Mouse (Mus musculus) bone marrow macrophage, adult 2 months (primary cell): ENCODE results near the gene Ampd2. TPM values are rescaled to one million over a fixed set of nuclear protein-coding genes. Genes with fewer than 3 reads are reported as not detected.

Experiments
- H3K27ac ChIP-seq: 2 replicates; pipeline ENCODE4 v1.5.1; 2012; ENCODE audit warnings: low read depth, low read length; ENCODE audit not compliant: insufficient read depth
- H3K4me1 ChIP-seq: 2 replicates; pipeline ENCODE4 v1.6.1; 2012; ENCODE audit warnings: low read length; ENCODE audit not compliant: control insufficient read depth, insufficient read depth
- H3K4me3 ChIP-seq: 2 replicates; pipeline ENCODE4 v1.5.1; 2012; ENCODE audit warnings: mild to moderate bottlenecking, low read length, moderate library complexity; ENCODE audit not compliant: insufficient read depth
- CTCF ChIP-seq: IDR thresholded peaks from 2 replicates; pipeline ENCODE4 v1.5.1; 2012; ENCODE audit warnings: low read depth, mild to moderate bottlenecking, low read length, moderate library complexity
- POLR2A ChIP-seq: IDR thresholded peaks from 2 replicates; pipeline ENCODE4 v1.6.1; 2012; ENCODE audit warnings: mild to moderate bottlenecking, low read depth, low read length, borderline replicate concordance
- polyA plus RNA-seq: library from polyadenylated mRNA; stranded (reverse); fragments of >200 nt; gene quantifications from 2 replicates; pipeline ENCODE4 v1.2.4, GENCODE M21; 2012; ENCODE audit not compliant: missing spikeins, insufficient read depth, insufficient read length

Gene Ampd2
- polyA plus RNA-seq, 1 experiment, result 22.4 TPM

DNA sequence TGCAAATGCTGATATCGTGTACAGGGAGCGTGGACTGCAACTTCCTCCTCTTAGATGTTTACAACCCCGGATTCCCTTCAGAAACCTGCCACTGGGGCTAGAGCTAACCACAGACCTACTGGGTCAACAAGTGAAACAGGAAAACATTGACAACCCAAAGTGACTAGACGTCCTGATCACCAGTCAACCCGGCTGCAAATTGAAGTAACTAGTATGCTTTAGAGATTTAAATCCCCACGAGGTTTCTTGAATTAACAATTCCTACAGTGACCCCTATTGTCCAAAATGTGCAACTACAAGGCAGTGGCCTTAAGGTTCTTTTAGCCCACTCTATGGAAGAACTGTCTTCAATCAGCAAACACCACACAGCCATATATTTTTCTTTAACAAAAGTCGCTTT is 25.0 kb downstream of the Ampd2 start:
- Histone ChIP-seq H3K4me3 (peak overlapping the region; percentile 35), H3K4me1 (peaks cover 3% of the 10 kb centered on the region; the same call in 1 of the 2 replicates), H3K27ac (peak overlapping the region; percentile 64)
- TF ChIP-seq CTCF, result no peak
- TF ChIP-seq POLR2A, result no peak

- peaks cover 28% of the 10 kb centered on the region for H3K4me1 ChIP-seq
- peak overlapping the region; percentile 13; the same call in 1 of the 2 replicates for H3K27ac ChIP-seq
- TF ChIP-seq CTCF (no peak), POLR2A (no peak)
- no peak overlapping the region for H3K4me3 ChIP-seq
Observed at GRCm38 (mm10) chr3:108050493-108050892, 36.0 kb downstream of the Ampd2 start.

- no peak overlapping the region for H3K27ac ChIP-seq
- peaks cover 38% of the 10 kb centered on the region for H3K4me1 ChIP-seq
- no peak overlapping the region for H3K4me3 ChIP-seq
- TF ChIP-seq POLR2A, result no peak
- TF ChIP-seq CTCF, result no peak
Observed at GRCm38 (mm10) chr3:108048306-108048705, 38.1 kb downstream of the Ampd2 start.

DNA sequence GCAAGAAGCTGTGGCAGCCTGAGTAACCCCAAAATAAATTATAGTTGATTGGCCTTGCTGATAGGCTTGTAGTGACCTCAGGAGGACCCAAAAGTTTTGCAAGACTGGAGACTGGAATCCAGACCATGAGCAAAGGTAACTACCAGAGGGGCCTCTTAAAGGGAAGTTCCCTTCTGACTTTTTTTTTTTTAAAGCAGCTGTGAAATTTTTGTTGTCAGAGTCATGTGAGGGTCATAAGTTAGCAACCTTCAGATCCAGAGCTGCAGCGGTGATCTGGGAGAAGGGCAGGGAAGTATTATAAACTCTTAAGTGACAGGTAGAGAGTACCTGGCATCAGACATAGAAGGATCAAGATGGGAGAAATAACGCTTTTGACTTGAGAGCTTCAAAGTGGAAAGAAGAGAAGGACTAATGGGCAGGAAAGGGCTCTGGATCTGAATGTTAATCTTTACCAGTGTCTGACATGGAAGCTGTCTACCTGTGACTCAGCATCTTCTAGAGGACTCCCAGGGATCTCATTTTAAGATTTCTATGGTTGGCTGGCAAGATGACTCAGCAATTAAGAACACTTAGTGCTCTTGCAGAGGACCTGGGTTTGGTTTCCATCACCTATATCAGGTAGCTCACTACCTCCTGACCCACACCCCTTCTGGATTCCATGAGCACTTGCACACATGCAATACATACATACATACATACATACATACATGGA is 39.4 kb downstream of the Ampd2 start:
- peak overlapping the region; percentile 88 for H3K27ac ChIP-seq
- H3K4me1 ChIP-seq, result peaks cover 38% of the 10 kb centered on the region
- no peak overlapping the region for H3K4me3 ChIP-seq
- TF ChIP-seq POLR2A (no peak), CTCF (no peak)

GRCm38 (mm10) chr3:108044394-108045140 is 41.9 kb downstream of the Ampd2 start, which contains the start of gene Gstm4:
Gene Gstm4, minus strand, starts transcription at chr3:108044894.
- peak within 1 kb of the TSS; percentile 75 for H3K27ac ChIP-seq
- TF ChIP-seq CTCF (no peak), POLR2A (no peak)
- peaks cover 35% of the 10 kb centered on the region for H3K4me1 ChIP-seq
- H3K4me3 ChIP-seq, result peak within 1 kb of the TSS; percentile 63

DNA sequence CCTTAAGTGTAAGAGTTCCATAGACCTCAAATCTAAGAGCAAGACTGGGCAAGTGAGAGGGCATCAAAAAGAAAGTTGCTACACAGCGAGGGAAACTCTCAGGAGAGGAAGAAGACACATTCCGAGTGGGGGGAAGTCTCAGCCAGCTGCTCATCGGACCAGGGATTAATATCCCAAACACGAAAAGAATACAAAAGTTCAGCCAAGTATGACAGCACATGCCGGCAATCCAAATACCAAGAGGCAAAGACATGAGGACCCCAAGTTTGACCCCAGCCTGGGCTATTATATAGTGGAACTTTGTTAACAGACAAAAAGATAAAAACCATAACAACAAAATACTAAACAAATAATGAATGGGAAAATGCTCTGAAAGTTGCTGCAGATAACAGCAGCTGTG is 53.3 kb downstream of the Ampd2 start:
- H3K27ac ChIP-seq, result no peak overlapping the region
- H3K4me3 ChIP-seq, result no peak overlapping the region
- no peak for TF ChIP-seq CTCF
- no peak for TF ChIP-seq POLR2A

GRCm38 (mm10) chr3:108032113-108032512 is 54.3 kb downstream of the Ampd2 start:
- TF ChIP-seq CTCF, result no peak
- no peak for TF ChIP-seq POLR2A
- Histone ChIP-seq H3K4me1 (no peaks in the 10 kb centered on the region), H3K27ac (no peak overlapping the region), H3K4me3 (no peak overlapping the region)

More for the DNA sequence above, 53.3 kb downstream of the Ampd2 start:
- no peaks in the 10 kb centered on the region for H3K4me1 ChIP-seq

DNA sequence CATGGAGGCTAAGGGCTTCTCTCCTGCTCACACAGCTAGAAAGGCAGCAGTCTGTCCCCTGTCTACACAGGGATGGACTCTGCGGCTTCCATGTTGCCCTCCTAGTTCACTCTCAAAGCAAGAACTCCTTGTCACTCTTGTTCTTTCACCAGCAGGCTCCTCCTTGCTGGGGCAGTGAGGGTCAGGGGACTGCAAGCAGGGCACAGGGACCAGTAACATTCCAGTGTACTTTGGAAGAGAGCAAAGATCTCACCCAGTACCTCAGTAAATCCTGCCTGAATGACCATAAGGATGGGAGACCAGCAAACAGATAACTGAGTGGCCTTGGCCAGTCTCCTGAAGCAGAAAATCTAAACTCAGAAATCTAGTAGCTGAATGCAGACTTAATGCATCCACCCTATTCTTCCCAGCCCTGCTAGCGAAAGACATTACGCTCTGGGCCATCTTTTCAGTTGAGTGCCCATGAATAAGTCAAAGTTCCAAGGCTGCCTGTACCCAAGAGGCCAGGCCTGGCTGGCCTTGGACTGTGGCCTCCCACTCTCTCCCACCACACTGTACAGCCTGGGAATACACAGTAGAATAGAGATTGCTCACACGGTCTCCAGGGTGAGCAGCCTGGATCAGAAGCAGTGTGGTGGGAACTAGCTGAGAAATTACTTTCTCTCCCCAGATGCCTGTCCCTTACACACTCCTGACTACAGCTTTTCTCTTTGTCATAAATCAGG is 57.6 kb downstream of the Ampd2 start:
- Histone ChIP-seq H3K4me1 (no peaks in the 10 kb centered on the region), H3K4me3 (no peak overlapping the region), H3K27ac (no peak overlapping the region)
- TF ChIP-seq CTCF, result no peak

DNA sequence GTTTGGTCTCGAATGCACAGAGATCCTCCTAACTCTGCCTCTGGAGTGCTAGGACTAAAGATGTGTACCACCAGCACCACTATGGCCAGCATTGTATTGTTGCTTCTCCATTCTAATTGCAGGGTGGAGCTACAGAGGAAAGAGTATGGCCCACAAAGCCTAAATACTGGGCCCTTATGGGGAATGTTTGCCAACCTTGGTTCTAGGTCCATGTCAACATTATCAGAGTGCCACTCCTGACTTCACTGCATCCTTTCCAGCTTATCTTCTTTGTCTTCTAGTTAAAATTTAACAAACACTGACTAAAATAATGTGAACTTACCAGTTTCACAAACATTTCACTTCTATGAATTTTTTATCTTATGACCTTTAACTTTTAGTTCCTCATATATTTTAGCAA is 59.9 kb downstream of the Ampd2 start:
- H3K27ac ChIP-seq, result no peak overlapping the region
- no peak overlapping the region for H3K4me3 ChIP-seq
- H3K4me1 ChIP-seq, result no peaks in the 10 kb centered on the region
- TF ChIP-seq POLR2A, result no peak
- TF ChIP-seq CTCF, result no peak

GRCm38 (mm10) chr3:108026049-108026448 is 60.4 kb downstream of the Ampd2 start:
- TF ChIP-seq POLR2A (no peak), CTCF (no peak)

More at GRCm38 (mm10) chr3:108026049-108026448, 60.4 kb downstream of the Ampd2 start:
- H3K4me3 ChIP-seq, result no peak overlapping the region
- H3K4me1 ChIP-seq, result no peaks in the 10 kb centered on the region
- H3K27ac ChIP-seq, result no peak overlapping the region
